Mouse (Mus musculus): ENCODE measurements around the gene Brdt. TPM values are rescaled to one million over a fixed set of nuclear protein-coding genes. Genes with fewer than 3 reads are reported as not detected.
A peak's percentile ranks its signal among the peaks of the same experiment; 100 is the strongest.
"Not testable (repeated sequence)": the region's sequence is repeated elsewhere in the genome, so short reads cannot be mapped to it uniquely, and the experiment has no call there.

Gene Brdt
- total RNA-seq, 2 experiments from 2014 or later = 0.46 to 0.67 TPM

GRCm38 (mm10) chr5:107317141-107317540 lies 13.8 kb upstream of the Brdt start:
- no peak for DNase-seq
- intact Hi-C loops (cut with DNase I) = no loop called here

- DNase-seq = peak; percentile 25 to 36
- intact Hi-C loops (cut with DNase I) = loop anchor here (1.0 to 2.0 kb wide), 3 partner anchors 32 to 460 kb away; partner anchors contain the start of gene Tgfbr3
Observed at GRCm38 (mm10) chr5:107320703-107321102, 10.3 kb upstream of the Brdt start.

GRCm38 (mm10) chr5:107340404-107340803 lies 9.4 kb downstream of the Brdt start:
- intact Hi-C loops (cut with DNase I) = no loop called here
- DNase-seq = no peak

DNA sequence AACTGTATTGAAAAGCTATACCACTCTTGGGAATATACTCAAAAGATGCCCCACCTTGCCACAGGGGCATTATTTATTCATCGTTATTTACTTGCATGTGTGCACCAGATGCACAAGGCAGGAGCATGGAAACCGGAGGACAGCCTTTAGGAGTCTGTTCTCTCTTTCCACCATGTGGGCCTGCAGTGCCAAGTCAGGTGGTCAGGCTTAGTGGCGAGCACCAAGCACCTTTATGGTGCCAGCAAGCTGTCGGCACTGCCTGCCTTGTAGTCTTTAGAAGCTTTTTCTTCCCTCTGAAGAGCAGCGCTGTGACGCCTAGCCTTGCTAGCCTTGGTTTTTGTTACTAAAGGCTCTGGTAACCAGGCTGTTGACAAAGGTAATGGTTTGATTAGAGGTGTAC lies 11.9 kb downstream of the Brdt start:
- DNase-seq = no peak
- intact Hi-C loops (cut with DNase I) = no loop called here

- DNase-seq = no peak
- intact Hi-C loops (cut with DNase I) = no loop called here
Observed at GRCm38 (mm10) chr5:107346214-107346613, 15.3 kb downstream of the Brdt start.

DNA sequence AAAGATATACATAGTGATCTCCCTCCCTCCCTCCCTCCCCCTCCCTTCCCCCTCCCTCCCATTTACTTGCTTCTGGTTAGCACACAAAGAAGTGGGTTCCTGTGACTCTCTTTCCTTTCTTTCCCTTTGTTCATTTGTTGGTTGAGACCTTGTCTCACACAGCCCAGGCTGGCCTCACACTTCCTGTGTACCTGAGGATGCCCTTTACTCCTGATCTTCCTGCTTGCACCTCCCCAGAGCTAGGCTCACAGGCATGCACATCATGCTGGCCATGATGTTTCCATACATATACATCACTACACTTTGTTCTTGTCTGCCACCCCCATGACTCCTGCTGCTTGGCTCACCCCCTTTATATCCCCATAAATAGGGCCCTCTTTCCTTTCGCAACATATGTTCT lies 21.6 kb downstream of the Brdt start:
- intact Hi-C loops (cut with DNase I) = no loop called here
- DNase-seq = no peak

DNA sequence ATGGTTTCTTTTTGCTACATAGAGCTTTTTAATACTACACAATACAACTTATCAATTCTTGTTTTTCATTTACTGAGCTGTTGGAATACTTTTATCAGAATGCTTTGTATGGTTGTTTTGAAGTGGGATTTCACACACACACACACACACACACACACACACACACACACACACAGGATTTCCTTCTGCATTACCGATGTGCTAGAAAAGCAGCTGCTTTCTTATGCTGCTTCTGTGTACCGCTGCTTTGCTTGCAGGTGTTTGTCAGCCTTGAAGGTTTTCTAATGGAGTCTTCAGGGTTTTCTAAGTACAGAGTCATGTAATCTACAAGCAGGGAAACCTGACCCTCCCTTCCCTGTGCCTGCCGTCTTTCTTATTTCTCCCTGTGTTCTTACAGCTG lies 23.0 kb downstream of the Brdt start:
- DNase-seq = no peak
- intact Hi-C loops (cut with DNase I) = no loop called here

GRCm38 (mm10) chr5:107355801-107356200 lies 24.8 kb downstream of the Brdt start:
- DNase-seq = peak; percentile 8 to 35
- intact Hi-C loops (cut with DNase I) = no loop called here

DNA sequence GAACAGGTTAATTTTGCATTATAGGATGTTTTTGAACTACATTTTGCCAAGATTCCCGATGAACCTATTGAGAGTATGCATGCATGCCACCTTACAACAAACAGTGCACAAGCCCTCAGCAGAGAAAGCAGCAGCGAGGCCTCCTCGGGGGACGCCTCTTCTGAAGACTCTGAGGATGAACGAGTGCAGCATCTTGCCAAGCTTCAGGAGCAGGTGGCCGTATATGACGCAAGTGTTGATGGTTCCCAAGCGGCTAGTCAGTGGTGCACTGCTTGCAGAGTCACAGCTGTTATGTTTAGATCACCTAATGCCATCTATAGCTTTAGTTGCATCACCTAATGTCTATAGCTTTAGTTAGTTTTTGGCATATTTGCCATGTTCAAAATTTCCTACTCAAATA lies 26.8 kb downstream of the Brdt start:
- intact Hi-C loops (cut with DNase I) = no loop called here
- no peak for DNase-seq

GRCm38 (mm10) chr5:107359395-107360053 lies 28.6 kb downstream of the Brdt start:
- intact Hi-C loops (cut with DNase I) = loop anchor here (5.0 kb wide), 1 partner anchor 78 kb away; the partner anchor contains the start of gene Btbd8

GRCm38 (mm10) chr5:107360054-107360730 lies 29.2 kb downstream of the Brdt start:
- DNase-seq = no peak
- intact Hi-C loops (cut with DNase I) = loop anchor here (5.0 kb wide), 1 partner anchor 77 kb away; the partner anchor contains the start of gene Btbd8

More at GRCm38 (mm10) chr5:107359395-107360053, 28.6 kb downstream of the Brdt start:
- DNase-seq = peak; percentile 87 to 88

GRCm38 (mm10) chr5:107370040-107370439 lies 39.1 kb downstream of the Brdt start:
- DNase-seq = no peak
- intact Hi-C loops (cut with DNase I) = no loop called here

DNA sequence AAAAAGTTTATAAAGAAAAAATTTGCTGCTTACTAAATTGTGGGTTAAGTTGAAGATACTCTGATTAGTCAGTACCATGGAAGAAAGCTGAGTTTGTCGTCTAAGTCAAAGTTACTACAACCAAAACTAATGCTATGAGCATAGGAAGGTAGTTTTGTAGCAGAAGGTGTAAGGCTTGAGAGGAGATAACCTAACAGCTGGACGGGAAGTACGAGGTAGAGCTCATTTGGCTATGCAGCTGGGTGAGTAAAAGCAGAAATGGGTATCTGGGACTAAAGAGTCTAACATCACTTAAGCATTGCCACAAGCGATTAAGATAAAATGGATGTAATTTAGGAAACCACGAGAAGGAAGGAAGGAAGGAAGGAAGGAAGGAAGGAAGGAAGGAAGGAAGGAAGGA lies 40.4 kb downstream of the Brdt start:
- intact Hi-C loops (cut with DNase I) = no loop called here
- no peak for DNase-seq

DNA sequence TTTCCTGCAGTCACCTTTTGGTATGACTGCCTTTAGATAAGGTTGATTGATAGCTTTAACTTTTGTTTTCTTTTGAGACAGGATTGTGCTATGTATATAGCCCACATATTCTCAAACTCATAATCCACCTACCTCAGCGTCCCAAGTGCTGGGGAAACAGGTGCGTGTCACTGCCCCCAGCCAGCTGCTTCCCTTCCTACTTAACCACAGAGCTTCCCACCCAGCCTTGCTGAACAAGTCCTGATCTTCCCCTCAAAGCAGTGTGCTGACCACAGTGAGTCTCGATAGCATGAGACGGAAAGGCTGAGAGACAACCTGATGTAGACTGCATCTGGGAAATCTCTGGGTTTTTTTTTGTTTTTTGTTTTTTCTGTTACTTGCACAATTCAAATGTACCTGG lies 42.3 kb downstream of the Brdt start:
- intact Hi-C loops (cut with DNase I) = no loop called here
- no peak for DNase-seq

GRCm38 (mm10) chr5:107386448-107386847 lies 55.5 kb downstream of the Brdt start:
- DNase-seq; intact Hi-C loops (cut with DNase I): not testable (repeated sequence)

GRCm38 (mm10) chr5:107387788-107388187 lies 56.8 kb downstream of the Brdt start:
- intact Hi-C loops (cut with DNase I) = no loop called here
- DNase-seq = no peak

GRCm38 (mm10) chr5:107389373-107389772 lies 58.4 kb downstream of the Brdt start:
- intact Hi-C loops (cut with DNase I) = no loop called here

DNA sequence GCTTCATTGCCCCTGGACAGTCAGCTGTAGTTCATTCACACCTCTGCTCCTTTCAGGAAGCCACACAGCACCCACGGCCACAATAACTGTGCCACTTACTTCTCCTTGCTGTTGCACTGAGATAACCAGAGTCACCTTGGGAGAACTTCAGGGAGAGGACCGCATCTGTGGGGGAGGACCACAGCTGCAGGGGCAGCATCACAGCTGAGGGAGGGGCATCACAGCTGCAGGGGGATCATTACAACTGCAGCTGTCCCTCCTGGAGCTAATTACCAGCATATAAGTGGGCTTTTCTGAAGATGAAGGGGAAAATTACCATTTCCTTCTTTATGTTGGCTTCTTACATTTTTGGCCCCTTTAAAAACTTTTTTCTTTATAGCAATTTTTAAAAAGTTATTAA lies 63.5 kb downstream of the Brdt start:
- DNase-seq = no peak
- intact Hi-C loops (cut with DNase I) = no loop called here

More at GRCm38 (mm10) chr5:107389373-107389772, 58.4 kb downstream of the Brdt start:
- no peak for DNase-seq

- DNase-seq = no peak
- intact Hi-C loops (cut with DNase I) = no loop called here
Observed at GRCm38 (mm10) chr5:107402436-107402835, 71.5 kb downstream of the Brdt start, which contains the start of gene Ephx4. TSS of gene Ephx4 (plus strand) at chr5:107402736.

- peak; percentile 1 to 6 for DNase-seq
- intact Hi-C loops (cut with DNase I) = no loop called here
Observed at GRCm38 (mm10) chr5:107403011-107403946, 72.3 kb downstream of the Brdt start.
